Mouse (Mus musculus): Measurements from ENCODE around the gene Filip1.

DNA sequence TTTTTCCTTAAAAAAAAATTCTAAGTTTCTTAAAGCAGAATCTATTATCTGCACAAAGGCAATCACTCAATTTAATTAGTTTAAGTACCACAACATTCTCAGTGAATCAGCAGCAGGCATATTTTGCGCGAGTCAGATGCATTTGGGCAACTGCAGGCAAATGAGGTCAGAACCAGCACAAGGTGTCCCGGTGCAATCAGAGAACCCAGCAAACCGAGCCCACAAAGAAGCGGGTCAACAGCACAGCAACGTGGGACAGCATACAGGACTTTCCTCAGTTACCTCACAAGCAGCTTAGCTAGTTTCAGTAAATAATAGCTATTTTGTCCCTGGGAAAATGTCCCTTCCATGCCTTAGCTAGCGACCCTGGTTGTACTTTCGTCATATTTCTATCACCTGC, 35.9 kb downstream of the Filip1 start:
- TF ChIP-seq CTCF (IDR thresholded peaks at IDR 0.05; ENCODE audit: extremely low read depth, insufficient read length, insufficient replicate concordance, low read depth, low read length) (no peak), POLR2A (IDR thresholded peaks at IDR 0.05; ENCODE audit: low read depth, low read length) (no peak)
